Mouse (Mus musculus): ENCODE data around the gene Csf3. TPM values are rescaled to one million over a fixed set of nuclear protein-coding genes. Genes with fewer than 3 reads are reported as not detected.

Csf3 gene
- polyA plus RNA-seq, 1 experiment from 2014 or later, result not detected

GRCm38 (mm10) chr11:98693201-98693600, 7.9 kb upstream of the Csf3 start:
- no peaks in the 10 kb centered on the region for H3K4me1 ChIP-seq (ENCODE audit: control insufficient read depth, insufficient read depth, low read length)
- ATAC-seq (ENCODE audit: low FRiP score), result no peak
- peaks cover 28% of the 10 kb centered on the region for H3K36me3 ChIP-seq (ENCODE audit: control insufficient read depth, insufficient read depth, low read length)
- DNase-seq (ENCODE audit: low spot score, missing footprints), result no peak
- H3K27me3 ChIP-seq (ENCODE audit: control insufficient read depth, insufficient read depth, low read length), result no peaks in the 10 kb centered on the region
- H3K4me3 ChIP-seq (ENCODE audit: low read depth, low read length), result no peak overlapping the region
- H3K9me3 ChIP-seq (ENCODE audit: control insufficient read depth, low read length), result no peaks in the 10 kb centered on the region
- no peak overlapping the region for H3K27ac ChIP-seq (ENCODE audit: low read depth, low read length)
- no peak overlapping the region for H3K9ac ChIP-seq (ENCODE audit: low read length)
- H3K4me2 ChIP-seq, result no peak overlapping the region
- WGBS, result 81% methylated on average over 13 of the region's 13 CpGs

GRCm38 (mm10) chr11:98693746-98694145, 7.3 kb upstream of the Csf3 start:
- 95% methylated on average over 9 of the region's 9 CpGs for WGBS
- Histone ChIP-seq H3K9me3 (ENCODE audit: control insufficient read depth, low read length) (no peaks in the 10 kb centered on the region), H3K36me3 (ENCODE audit: control insufficient read depth, insufficient read depth, low read length) (peaks cover 26% of the 10 kb centered on the region), H3K27me3 (ENCODE audit: control insufficient read depth, insufficient read depth, low read length) (no peaks in the 10 kb centered on the region), H3K4me1 (ENCODE audit: control insufficient read depth, insufficient read depth, low read length) (no peaks in the 10 kb centered on the region), H3K4me2 (no peak overlapping the region), H3K27ac (ENCODE audit: low read depth, low read length) (no peak overlapping the region), H3K9ac (ENCODE audit: low read length) (no peak overlapping the region), H3K4me3 (ENCODE audit: low read depth, low read length) (no peak overlapping the region)
- no peak for ATAC-seq (ENCODE audit: low FRiP score)
- no peak for DNase-seq (ENCODE audit: low spot score, missing footprints)

GRCm38 (mm10) chr11:98694301-98694700, 6.8 kb upstream of the Csf3 start:
- H3K36me3 ChIP-seq (ENCODE audit: control insufficient read depth, insufficient read depth, low read length), result peaks cover 26% of the 10 kb centered on the region
- H3K4me3 ChIP-seq (ENCODE audit: low read depth, low read length), result no peak overlapping the region
- H3K4me2 ChIP-seq, result no peak overlapping the region
- WGBS, result 86% methylated on average over 9 of the region's 9 CpGs
- H3K27ac ChIP-seq (ENCODE audit: low read depth, low read length), result no peak overlapping the region
- no peaks in the 10 kb centered on the region for H3K27me3 ChIP-seq (ENCODE audit: control insufficient read depth, insufficient read depth, low read length)
- no peak overlapping the region for H3K9ac ChIP-seq (ENCODE audit: low read length)
- DNase-seq (ENCODE audit: low spot score, missing footprints) (no peak), ATAC-seq (ENCODE audit: low FRiP score) (no peak)
- H3K4me1 ChIP-seq (ENCODE audit: control insufficient read depth, insufficient read depth, low read length), result no peaks in the 10 kb centered on the region
- no peaks in the 10 kb centered on the region for H3K9me3 ChIP-seq (ENCODE audit: control insufficient read depth, low read length)

GRCm38 (mm10) chr11:98695408-98695807, 5.7 kb upstream of the Csf3 start:
- Histone ChIP-seq H3K27ac (ENCODE audit: low read depth, low read length) (no peak overlapping the region), H3K9ac (ENCODE audit: low read length) (peak overlapping the region; percentile 11; the same call in 1 of the 2 replicates), H3K9me3 (ENCODE audit: control insufficient read depth, low read length) (no peaks in the 10 kb centered on the region), H3K27me3 (ENCODE audit: control insufficient read depth, insufficient read depth, low read length) (no peaks in the 10 kb centered on the region), H3K4me2 (no peak overlapping the region), H3K4me1 (ENCODE audit: control insufficient read depth, insufficient read depth, low read length) (no peaks in the 10 kb centered on the region), H3K4me3 (ENCODE audit: low read depth, low read length) (no peak overlapping the region), H3K36me3 (ENCODE audit: control insufficient read depth, insufficient read depth, low read length) (peaks cover 19% of the 10 kb centered on the region)
- ATAC-seq (ENCODE audit: low FRiP score) (no peak), DNase-seq (ENCODE audit: low spot score, missing footprints) (no peak)
- WGBS, result 75% methylated on average over 14 of the region's 14 CpGs

- 88% methylated on average over 14 of the region's 14 CpGs for WGBS
- DNase-seq (ENCODE audit: low spot score, missing footprints), result no peak
- Histone ChIP-seq H3K9me3 (ENCODE audit: control insufficient read depth, low read length) (no peaks in the 10 kb centered on the region), H3K4me2 (no peak overlapping the region), H3K4me3 (ENCODE audit: low read depth, low read length) (no peak overlapping the region), H3K36me3 (ENCODE audit: control insufficient read depth, insufficient read depth, low read length) (peaks cover 7% of the 10 kb centered on the region), H3K9ac (ENCODE audit: low read length) (no peak overlapping the region), H3K4me1 (ENCODE audit: control insufficient read depth, insufficient read depth, low read length) (no peaks in the 10 kb centered on the region), H3K27me3 (ENCODE audit: control insufficient read depth, insufficient read depth, low read length) (no peaks in the 10 kb centered on the region), H3K27ac (ENCODE audit: low read depth, low read length) (no peak overlapping the region)
- ATAC-seq (ENCODE audit: low FRiP score), result no peak
Observed at GRCm38 (mm10) chr11:98696454-98697216, 4.4 kb upstream of the Csf3 start.

- Histone ChIP-seq H3K36me3 (ENCODE audit: control insufficient read depth, insufficient read depth, low read length) (peaks cover 6% of the 10 kb centered on the region; the same call in 1 of the 2 replicates), H3K9ac (ENCODE audit: low read length) (no peak overlapping the region), H3K4me1 (ENCODE audit: control insufficient read depth, insufficient read depth, low read length) (no peaks in the 10 kb centered on the region), H3K27ac (ENCODE audit: low read depth, low read length) (no peak overlapping the region), H3K4me2 (no peak overlapping the region), H3K4me3 (ENCODE audit: low read depth, low read length) (no peak overlapping the region), H3K27me3 (ENCODE audit: control insufficient read depth, insufficient read depth, low read length) (no peaks in the 10 kb centered on the region), H3K9me3 (ENCODE audit: control insufficient read depth, low read length) (no peaks in the 10 kb centered on the region)
- 90% methylated on average over 12 of the region's 12 CpGs for WGBS
- DNase-seq (ENCODE audit: low spot score, missing footprints) (no peak), ATAC-seq (ENCODE audit: low FRiP score) (no peak)
Observed at GRCm38 (mm10) chr11:98697225-98697624, 3.8 kb upstream of the Csf3 start.

- Histone ChIP-seq H3K4me2 (no peak overlapping the region), H3K9me3 (ENCODE audit: control insufficient read depth, low read length) (no peaks in the 10 kb centered on the region), H3K4me1 (ENCODE audit: control insufficient read depth, insufficient read depth, low read length) (no peaks in the 10 kb centered on the region), H3K4me3 (ENCODE audit: low read depth, low read length) (no peak overlapping the region), H3K27me3 (ENCODE audit: control insufficient read depth, insufficient read depth, low read length) (no peaks in the 10 kb centered on the region), H3K9ac (ENCODE audit: low read length) (no peak overlapping the region), H3K36me3 (ENCODE audit: control insufficient read depth, insufficient read depth, low read length) (peaks cover 3% of the 10 kb centered on the region; the same call in 1 of the 2 replicates), H3K27ac (ENCODE audit: low read depth, low read length) (no peak overlapping the region)
- DNase-seq (ENCODE audit: low spot score, missing footprints) (no peak), ATAC-seq (ENCODE audit: low FRiP score) (no peak)
- 86% methylated on average over 16 of the region's 16 CpGs for WGBS
Observed at GRCm38 (mm10) chr11:98698849-98699640, 2.0 kb upstream of the Csf3 start.

- no peak overlapping the region for H3K4me3 ChIP-seq (ENCODE audit: low read depth, low read length)
- 49% methylated on average over 4 of the region's 4 CpGs for WGBS
- DNase-seq (ENCODE audit: low spot score, missing footprints), result peak; percentile 91
- H3K4me1 ChIP-seq (ENCODE audit: control insufficient read depth, insufficient read depth, low read length), result no peaks in the 10 kb centered on the region
- ATAC-seq (ENCODE audit: low FRiP score), result no peak; the same call in 1 of the 2 replicates
- H3K9ac ChIP-seq (ENCODE audit: low read length), result no peak overlapping the region
- H3K27ac ChIP-seq (ENCODE audit: low read depth, low read length), result no peak overlapping the region
- no peaks in the 10 kb centered on the region for H3K27me3 ChIP-seq (ENCODE audit: control insufficient read depth, insufficient read depth, low read length)
- H3K36me3 ChIP-seq (ENCODE audit: control insufficient read depth, insufficient read depth, low read length), result peaks cover 3% of the 10 kb centered on the region; the same call in 1 of the 2 replicates
- H3K9me3 ChIP-seq (ENCODE audit: control insufficient read depth, low read length), result no peaks in the 10 kb centered on the region
- no peak overlapping the region for H3K4me2 ChIP-seq
Observed at GRCm38 (mm10) chr11:98699911-98700310, 1.2 kb upstream of the Csf3 start.

GRCm38 (mm10) chr11:98702323-98702722, 1.3 kb downstream of the Csf3 start:
- Histone ChIP-seq H3K27me3 (ENCODE audit: control insufficient read depth, insufficient read depth, low read length) (no peaks in the 10 kb centered on the region), H3K9me3 (ENCODE audit: control insufficient read depth, low read length) (no peaks in the 10 kb centered on the region), H3K27ac (ENCODE audit: low read depth, low read length) (no peak overlapping the region), H3K9ac (ENCODE audit: low read length) (no peak overlapping the region), H3K4me3 (ENCODE audit: low read depth, low read length) (no peak overlapping the region), H3K36me3 (ENCODE audit: control insufficient read depth, insufficient read depth, low read length) (peaks cover 15% of the 10 kb centered on the region; the same call in 1 of the 2 replicates), H3K4me2 (no peak overlapping the region), H3K4me1 (ENCODE audit: control insufficient read depth, insufficient read depth, low read length) (no peaks in the 10 kb centered on the region)
- 74% methylated on average over 5 of the region's 5 CpGs for WGBS
- no peak for ATAC-seq (ENCODE audit: low FRiP score)
- no peak for DNase-seq (ENCODE audit: low spot score, missing footprints)

All from midbrain, embryonic 11.5 days (tissue).